Mouse (Mus musculus) myocyte (in vitro differentiated cells): ENCODE data around the gene Vezf1.

Source experiments
- CEBPB ChIP-seq: IDR thresholded peaks from 2 replicates; pipeline ENCODE4 v1.6.1; 2011; ENCODE audit warnings: mild to moderate bottlenecking, moderate library complexity; ENCODE audit not compliant: poor library complexity, insufficient read depth, severe bottlenecking
- E2F4 ChIP-seq: IDR thresholded peaks from one replicate; pipeline ENCODE4 v1.6.1; 2011; ENCODE audit warnings: mild to moderate bottlenecking, control low read depth, moderate library complexity; ENCODE audit not compliant: insufficient read depth
- MAX ChIP-seq: IDR thresholded peaks from one replicate; pipeline ENCODE4 v1.6.1; 2011; ENCODE audit warnings: low read depth, mild to moderate bottlenecking, control low read depth
- POLR2A ChIP-seq: IDR thresholded peaks from one replicate; pipeline ENCODE4 v1.6.1; 2011; ENCODE audit warnings: low read depth, mild to moderate bottlenecking, control low read depth, moderate library complexity; ENCODE audit not compliant: insufficient read length
- POLR2AphosphoS2 ChIP-seq: IDR thresholded peaks from one replicate; pipeline ENCODE4 v1.6.1; 2011; ENCODE audit warnings: low read depth, control low read depth; ENCODE audit not compliant: insufficient read length
- REST ChIP-seq: IDR thresholded peaks from one replicate; pipeline ENCODE4 v1.6.1; 2011; ENCODE audit warnings: mild to moderate bottlenecking, control low read depth, moderate library complexity; ENCODE audit not compliant: insufficient read depth, insufficient read length
- TCF12 ChIP-seq: IDR thresholded peaks from one replicate; pipeline ENCODE4 v1.6.1; 2011; ENCODE audit warnings: mild to moderate bottlenecking, control low read depth; ENCODE audit not compliant: poor library complexity, insufficient read depth, severe bottlenecking
- TCF3 ChIP-seq: IDR thresholded peaks from one replicate; pipeline ENCODE4 v1.6.1; 2011; ENCODE audit warnings: low read depth, control low read depth; ENCODE audit not compliant: insufficient read length
- USF1 ChIP-seq: IDR thresholded peaks from one replicate; pipeline ENCODE4 v1.6.1; 2011; ENCODE audit warnings: low read depth, mild to moderate bottlenecking, control low read depth, moderate library complexity

- TF ChIP-seq TCF3 (no peak), USF1 (no peak), REST (no peak), POLR2A (no peak), CEBPB (no peak), POLR2AphosphoS2 (no peak), TCF12 (peak; percentile 80), E2F4 (no peak), MAX (no peak)
Observed at GRCm38 (mm10) chr11:88105494-88106291, 37.6 kb downstream of the Vezf1 start.
